Mouse (Mus musculus) heart, postnatal 36 days (tissue): ENCODE measurements around the gene Vcl. TPM values are rescaled to one million over a fixed set of nuclear protein-coding genes. Genes with fewer than 3 reads are reported as not detected.

Experiments
- total RNA-seq, 2 experiments: library from RNA; stranded (reverse); gene quantifications; 2 replicates each; pipeline ENCODE4 v1.2.3; 2021

Gene Vcl
- total RNA-seq, 2 experiments from 2014 or later = 113 to 137 TPM

Other genes starting within 250 kb of the Vcl start
- 1 to 10 TPM; 6.6 to 7.1 TPM for gene Fut11, start 234.4 kb upstream of the Vcl start, total RNA-seq
- 100 to 1,000 TPM; 120 to 123 TPM for gene Chchd1, start 226.4 kb upstream of the Vcl start, total RNA-seq
- 10 to 100 TPM; 45.4 to 47.8 TPM for gene Zswim8, start 221.8 kb upstream of the Vcl start, total RNA-seq
- 10 to 100 TPM; 10.6 to 10.8 TPM for gene Ndst2, start 194.8 kb upstream of the Vcl start, total RNA-seq
- 10 to 100 TPM; 51.4 to 52.8 TPM for gene Camk2g, start 135.3 kb upstream of the Vcl start, total RNA-seq
- gene Plau, start 92.7 kb upstream of the Vcl start, total RNA-seq = 1 to 10 TPM; 6.1 to 6.2 TPM
- 10 to 100 TPM; 58.0 to 62.9 TPM for gene Ap3m1, start 123.1 kb downstream of the Vcl start, total RNA-seq
- 100 to 1,000 TPM; 239 to 252 TPM for gene Adk, start 123.2 kb downstream of the Vcl start, total RNA-seq